Mouse (Mus musculus): Measurements from ENCODE around the gene Gse1. TPM values are rescaled to one million over a fixed set of nuclear protein-coding genes. Genes with fewer than 3 reads are reported as not detected.

The Gse1 gene
- polyA plus RNA-seq, 1 experiment from 2014 or later: 9.6 TPM

- Histone ChIP-seq H3K27ac (peak overlapping the region; percentile 22; the same call in 1 of the 2 replicates), H3K4me1 (peaks cover 48% of the 10 kb centered on the region), H3K27me3 (0 out of 2 replicates have a peak, but pooled peaks cover 8% of the 10 kb centered on the region), H3K36me3 (no peaks in the 10 kb centered on the region), H3K4me2 (0 out of 2 replicates have a peak overlapping the region, but pooled peaks have one; percentile 9), H3K9ac (no peak overlapping the region), H3K4me3 (no peak overlapping the region), H3K9me3 (no peaks in the 10 kb centered on the region)
- no peak for ATAC-seq (ENCODE audit: borderline replicate concordance, extremely low read depth, low FRiP score, low TSS enrichment)
- WGBS: 53% methylated on average over 8 of the region's 8 CpGs
Observed at GRCm38 (mm10) chr8:120308131-120308530, 79.9 kb downstream of the Gse1 start.

GRCm38 (mm10) chr8:120308553-120308952 is 80.3 kb downstream of the Gse1 start:
- Histone ChIP-seq H3K9ac (no peak overlapping the region), H3K4me2 (0 out of 2 replicates have a peak overlapping the region, but pooled peaks have one; percentile 9), H3K27me3 (0 out of 2 replicates have a peak, but pooled peaks cover 8% of the 10 kb centered on the region), H3K4me3 (no peak overlapping the region), H3K36me3 (no peaks in the 10 kb centered on the region), H3K27ac (peak overlapping the region; percentile 61; the same call in 1 of the 2 replicates), H3K9me3 (no peaks in the 10 kb centered on the region), H3K4me1 (peaks cover 48% of the 10 kb centered on the region)
- ATAC-seq (ENCODE audit: borderline replicate concordance, extremely low read depth, low FRiP score, low TSS enrichment): no peak
- WGBS: 52% methylated on average over 9 of the region's 9 CpGs

GRCm38 (mm10) chr8:120309326-120309725 is 81.1 kb downstream of the Gse1 start:
- WGBS: 47% methylated on average over 18 of the region's 18 CpGs
- H3K4me1 ChIP-seq: peaks cover 44% of the 10 kb centered on the region
- no peaks in the 10 kb centered on the region for H3K9me3 ChIP-seq
- H3K36me3 ChIP-seq: no peaks in the 10 kb centered on the region
- H3K4me2 ChIP-seq: no peak overlapping the region; the same call in 1 of the 2 replicates
- H3K27me3 ChIP-seq: 0 out of 2 replicates have a peak, but pooled peaks cover 8% of the 10 kb centered on the region
- no peak overlapping the region for H3K4me3 ChIP-seq
- peak; percentile 87 for ATAC-seq (ENCODE audit: borderline replicate concordance, extremely low read depth, low FRiP score, low TSS enrichment)
- H3K27ac ChIP-seq: peak overlapping the region; percentile 61
- no peak overlapping the region for H3K9ac ChIP-seq

- H3K27ac ChIP-seq: peak overlapping the region; percentile 61
- H3K36me3 ChIP-seq: no peaks in the 10 kb centered on the region
- H3K27me3 ChIP-seq: 0 out of 2 replicates have a peak, but pooled peaks cover 8% of the 10 kb centered on the region
- no peaks in the 10 kb centered on the region for H3K9me3 ChIP-seq
- no peak overlapping the region for H3K4me2 ChIP-seq
- H3K4me1 ChIP-seq: peaks cover 40% of the 10 kb centered on the region
- H3K9ac ChIP-seq: no peak overlapping the region
- ATAC-seq (ENCODE audit: borderline replicate concordance, extremely low read depth, low FRiP score, low TSS enrichment): no peak
- WGBS: 51% methylated on average over 5 of the region's 5 CpGs
- H3K4me3 ChIP-seq: no peak overlapping the region
Observed at GRCm38 (mm10) chr8:120310063-120310462, 81.8 kb downstream of the Gse1 start.

- ATAC-seq (ENCODE audit: borderline replicate concordance, extremely low read depth, low FRiP score, low TSS enrichment): no peak
- Histone ChIP-seq H3K9me3 (no peaks in the 10 kb centered on the region), H3K27ac (no peak overlapping the region), H3K4me1 (peaks cover 33% of the 10 kb centered on the region), H3K27me3 (0 out of 2 replicates have a peak, but pooled peaks cover 6% of the 10 kb centered on the region), H3K9ac (no peak overlapping the region), H3K4me2 (no peak overlapping the region), H3K4me3 (no peak overlapping the region), H3K36me3 (no peaks in the 10 kb centered on the region)
- WGBS: 83% methylated on average over 4 of the region's 4 CpGs
Observed at GRCm38 (mm10) chr8:120312452-120312851, 84.2 kb downstream of the Gse1 start.

- Histone ChIP-seq H3K4me3 (no peak overlapping the region), H3K36me3 (no peaks in the 10 kb centered on the region), H3K4me2 (no peak overlapping the region), H3K9ac (no peak overlapping the region), H3K27ac (no peak overlapping the region), H3K27me3 (no peaks in the 10 kb centered on the region), H3K4me1 (peaks cover 28% of the 10 kb centered on the region), H3K9me3 (no peaks in the 10 kb centered on the region)
- 75% methylated on average over 3 of the region's 3 CpGs for WGBS
- ATAC-seq (ENCODE audit: borderline replicate concordance, extremely low read depth, low FRiP score, low TSS enrichment): no peak
Observed at GRCm38 (mm10) chr8:120313674-120314073, 85.4 kb downstream of the Gse1 start.

GRCm38 (mm10) chr8:120314932-120315331 is 86.7 kb downstream of the Gse1 start:
- Histone ChIP-seq H3K4me1 (peaks cover 25% of the 10 kb centered on the region), H3K27ac (no peak overlapping the region), H3K36me3 (no peaks in the 10 kb centered on the region), H3K9me3 (no peaks in the 10 kb centered on the region), H3K27me3 (no peaks in the 10 kb centered on the region), H3K9ac (no peak overlapping the region), H3K4me2 (no peak overlapping the region), H3K4me3 (no peak overlapping the region)
- WGBS: 75% methylated on average over 5 of the region's 5 CpGs
- no peak for ATAC-seq (ENCODE audit: borderline replicate concordance, extremely low read depth, low FRiP score, low TSS enrichment)

- WGBS: 85% methylated on average over 4 of the region's 4 CpGs
- ATAC-seq (ENCODE audit: borderline replicate concordance, extremely low read depth, low FRiP score, low TSS enrichment): no peak
- Histone ChIP-seq H3K4me1 (peaks cover 21% of the 10 kb centered on the region), H3K27me3 (no peaks in the 10 kb centered on the region), H3K4me3 (no peak overlapping the region), H3K9ac (no peak overlapping the region), H3K27ac (no peak overlapping the region), H3K4me2 (no peak overlapping the region), H3K9me3 (no peaks in the 10 kb centered on the region), H3K36me3 (no peaks in the 10 kb centered on the region)
Observed at GRCm38 (mm10) chr8:120315644-120316043, 87.4 kb downstream of the Gse1 start.

GRCm38 (mm10) chr8:120316707-120317106 is 88.5 kb downstream of the Gse1 start:
- H3K9me3 ChIP-seq: no peaks in the 10 kb centered on the region
- H3K4me1 ChIP-seq: peaks cover 21% of the 10 kb centered on the region
- no peak overlapping the region for H3K9ac ChIP-seq
- no peaks in the 10 kb centered on the region for H3K36me3 ChIP-seq
- ATAC-seq (ENCODE audit: borderline replicate concordance, extremely low read depth, low FRiP score, low TSS enrichment): no peak
- WGBS: 80% methylated on average over 7 of the region's 7 CpGs
- H3K27me3 ChIP-seq: no peaks in the 10 kb centered on the region
- no peak overlapping the region for H3K27ac ChIP-seq
- H3K4me3 ChIP-seq: no peak overlapping the region
- H3K4me2 ChIP-seq: no peak overlapping the region

- H3K9me3 ChIP-seq: no peaks in the 10 kb centered on the region
- WGBS: 81% methylated on average over 21 of the region's 21 CpGs
- H3K4me2 ChIP-seq: no peak overlapping the region
- no peak overlapping the region for H3K27ac ChIP-seq
- ATAC-seq (ENCODE audit: borderline replicate concordance, extremely low read depth, low FRiP score, low TSS enrichment): no peak
- peaks cover 25% of the 10 kb centered on the region for H3K4me1 ChIP-seq
- no peak overlapping the region for H3K9ac ChIP-seq
- H3K36me3 ChIP-seq: no peaks in the 10 kb centered on the region
- H3K27me3 ChIP-seq: no peaks in the 10 kb centered on the region
- H3K4me3 ChIP-seq: no peak overlapping the region
Observed at GRCm38 (mm10) chr8:120317118-120317824, 89.0 kb downstream of the Gse1 start.

GRCm38 (mm10) chr8:120318476-120318991 is 90.3 kb downstream of the Gse1 start:
- WGBS: 62% methylated on average over 12 of the region's 12 CpGs
- no peak overlapping the region for H3K9ac ChIP-seq

GRCm38 (mm10) chr8:120319449-120319848 is 91.2 kb downstream of the Gse1 start:
- Histone ChIP-seq H3K4me2 (no peak overlapping the region), H3K36me3 (no peaks in the 10 kb centered on the region), H3K9ac (no peak overlapping the region), H3K4me1 (peaks cover 47% of the 10 kb centered on the region), H3K27me3 (no peaks in the 10 kb centered on the region), H3K27ac (no peak overlapping the region), H3K9me3 (no peaks in the 10 kb centered on the region), H3K4me3 (no peak overlapping the region)
- WGBS: 24% methylated on average over 7 of the region's 7 CpGs
- no peak; the same call in 1 of the 2 replicates for ATAC-seq (ENCODE audit: borderline replicate concordance, extremely low read depth, low FRiP score, low TSS enrichment)

More at GRCm38 (mm10) chr8:120318476-120318991, 90.3 kb downstream of the Gse1 start:
- Histone ChIP-seq H3K36me3 (no peaks in the 10 kb centered on the region), H3K4me2 (no peak overlapping the region), H3K9me3 (no peaks in the 10 kb centered on the region), H3K27ac (no peak overlapping the region), H3K27me3 (no peaks in the 10 kb centered on the region), H3K4me1 (peaks cover 37% of the 10 kb centered on the region), H3K4me3 (no peak overlapping the region)
- ATAC-seq (ENCODE audit: borderline replicate concordance, extremely low read depth, low FRiP score, low TSS enrichment): no peak

Data from lung, embryonic 15.5 days (tissue).